Mouse (Mus musculus) liver, embryonic 11.5 days (tissue): Measurements from ENCODE around the gene Zbtb38. TPM values are rescaled to one million over a fixed set of nuclear protein-coding genes. Genes with fewer than 3 reads are reported as not detected.
"Not testable (repeated sequence)": the region's sequence is repeated elsewhere in the genome, so short reads cannot be mapped to it uniquely, and the experiment has no call there.

Experiments used
- ATAC-seq: fragments of 200-750 bp; cut with Nextera tagmentation; replicated peaks from 2 replicates; pipeline ENCODE4 v1.8.0; 2017; ENCODE audit warnings: moderate number of reproducible peaks, mild to moderate bottlenecking, moderate TSS enrichment, moderate library complexity; ENCODE audit not compliant: low FRiP score
- DNase-seq: peaks from one replicate; pipeline ENCODE4 v3.0.0-alpha.2; 2017; ENCODE audit warnings: low spot score
- H3K27ac ChIP-seq: fragments of 300-500 bp; sonication (generic); 2 replicates; pipeline ENCODE4 v1.5.1; 2014; ENCODE audit warnings: mild to moderate bottlenecking, low read depth, low read length, control low read depth
- H3K27me3 ChIP-seq: fragments of 300-500 bp; sonication (generic); replicated peaks from 2 replicates; pipeline ENCODE4 v1.6.1; 2014; ENCODE audit warnings: low read length, mixed read lengths; ENCODE audit not compliant: control insufficient read depth, insufficient read depth
- H3K36me3 ChIP-seq: fragments of 300-500 bp; sonication (generic); 2 replicates; pipeline ENCODE4 v1.6.1; 2014; ENCODE audit warnings: mild to moderate bottlenecking, low read length, moderate library complexity, mixed read lengths; ENCODE audit not compliant: control insufficient read depth, insufficient read depth
- H3K4me1 ChIP-seq: fragments of 300-500 bp; sonication (generic); replicated peaks from 2 replicates; pipeline ENCODE4 v1.6.1; 2014; ENCODE audit warnings: low read length, mixed read lengths; ENCODE audit not compliant: control insufficient read depth, insufficient read depth
- H3K4me2 ChIP-seq: fragments of 300-500 bp; sonication (generic); 2 replicates; pipeline ENCODE4 v1.6.1; 2014; ENCODE audit warnings: mild to moderate bottlenecking, control low read depth, moderate library complexity
- H3K4me3 ChIP-seq: fragments of 300-500 bp; sonication (generic); 2 replicates; pipeline ENCODE4 v1.5.1; 2014; ENCODE audit warnings: low read depth, low read length, control low read depth
- H3K9ac ChIP-seq: fragments of 300-500 bp; sonication (generic); 2 replicates; pipeline ENCODE4 v1.6.1; 2014; ENCODE audit warnings: low read depth, low read length, control low read depth
- H3K9me3 ChIP-seq: fragments of 300-500 bp; sonication (generic); 2 replicates; pipeline ENCODE4 v1.6.1; 2016; ENCODE audit warnings: low read length, inconsistent platforms, mixed read lengths; ENCODE audit not compliant: control insufficient read depth
- WGBS: fragments of 180-500 bp; shearing (Covaris S2); extraction: QIAGEN DNeasy Blood & Tissue Kit; methylation state at CpG from one replicate; pipeline ENCODE4 v1.1.7; 2014; 5-methylcytosine and 5-hydroxymethylcytosine counted together
- polyA plus RNA-seq: library from polyadenylated mRNA; unstranded; fragments of >200 nt; fragmentation: Nextera tagmentation; extraction: Ambion mirVana; gene quantifications from 2 replicates; pipeline ENCODE4 v1.2.1, GENCODE M21; 2014

Zbtb38 gene
- polyA plus RNA-seq, 1 experiment from 2014 or later: 10.1 TPM

- WGBS: 82% methylated on average over 21 of the region's 21 CpGs
- no peaks in the 10 kb centered on the region for H3K9me3 ChIP-seq
- H3K4me2 ChIP-seq: no peak overlapping the region
- no peak overlapping the region for H3K4me3 ChIP-seq
- ATAC-seq (no peak), DNase-seq (no peak)
- H3K36me3 ChIP-seq: peaks cover 12% of the 10 kb centered on the region
- H3K9ac ChIP-seq: no peak overlapping the region
- H3K4me1 ChIP-seq: no peaks in the 10 kb centered on the region
- H3K27me3 ChIP-seq: no peaks in the 10 kb centered on the region
- H3K27ac ChIP-seq: no peak overlapping the region
Observed at GRCm38 (mm10) chr9:96688194-96688875, 64.3 kb downstream of the Zbtb38 start.

DNA sequence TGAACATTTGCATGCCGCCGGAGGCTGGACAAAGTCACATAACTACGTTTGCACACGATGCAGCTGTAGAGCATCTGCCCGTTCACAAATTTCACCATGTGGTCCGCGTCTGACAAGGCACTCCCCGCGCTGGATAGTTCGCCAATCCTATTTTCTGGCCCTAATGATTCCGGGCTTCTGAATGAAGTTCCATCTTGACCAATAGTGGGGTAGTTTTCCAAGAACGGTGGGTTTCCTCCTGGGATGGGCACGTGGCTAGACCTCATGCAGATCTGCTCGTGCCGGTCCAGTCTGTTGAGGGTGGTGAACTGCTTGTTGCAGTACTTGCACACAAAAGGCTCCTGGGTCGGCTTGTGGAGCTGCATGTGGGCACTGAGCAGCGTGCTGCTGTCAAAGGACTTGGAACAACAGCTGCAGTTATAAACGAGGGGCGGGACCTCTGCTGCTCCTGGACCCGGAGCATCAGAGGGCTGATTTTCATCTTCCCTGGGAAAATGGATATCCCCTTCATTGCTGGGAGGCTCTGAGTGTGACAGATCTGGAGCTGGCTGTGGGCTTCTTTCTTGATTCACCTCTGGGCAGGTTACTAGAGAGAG, 64.9 kb downstream of the Zbtb38 start:
- Histone ChIP-seq H3K4me3 (no peak overlapping the region), H3K4me1 (no peaks in the 10 kb centered on the region)
- 92% methylated on average over 20 of the region's 20 CpGs for WGBS

DNA sequence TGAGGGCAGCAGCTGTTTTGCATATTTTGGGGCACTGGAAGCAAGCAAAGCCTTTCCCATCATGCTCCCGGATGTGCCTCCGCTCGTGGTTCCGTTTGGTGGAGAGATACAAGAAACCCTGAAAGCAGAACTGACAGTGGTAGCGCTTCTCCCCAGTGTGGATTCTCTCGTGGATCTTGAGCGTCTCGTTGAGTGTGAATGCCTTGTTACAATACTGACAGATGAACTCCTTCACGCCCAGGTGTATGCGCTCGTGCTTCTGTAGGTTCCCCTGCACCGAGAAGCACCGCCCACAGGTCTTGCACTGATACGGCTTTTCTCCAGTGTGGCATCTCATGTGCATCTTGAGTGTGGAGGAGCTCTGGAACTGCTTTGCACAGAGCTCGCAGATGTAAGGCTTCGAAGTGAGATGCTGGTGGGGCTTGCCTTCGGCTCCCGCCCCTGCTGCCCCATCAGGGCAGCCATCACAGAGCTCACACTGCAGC, 67.0 kb downstream of the Zbtb38 start:
- WGBS: 90% methylated on average over 18 of the region's 18 CpGs
- Histone ChIP-seq H3K9ac (no peak overlapping the region), H3K4me3 (no peak overlapping the region), H3K4me1 (no peaks in the 10 kb centered on the region), H3K4me2 (no peak overlapping the region), H3K27ac (no peak overlapping the region), H3K36me3 (peaks cover 12% of the 10 kb centered on the region), H3K27me3 (no peaks in the 10 kb centered on the region), H3K9me3 (no peaks in the 10 kb centered on the region)
- no peak for DNase-seq
- no peak for ATAC-seq

More for the DNA sequence above, 64.9 kb downstream of the Zbtb38 start:
- no peak overlapping the region for H3K27ac ChIP-seq
- H3K9me3 ChIP-seq: no peaks in the 10 kb centered on the region
- DNase-seq: no peak
- no peak overlapping the region for H3K4me2 ChIP-seq
- no peak overlapping the region for H3K9ac ChIP-seq
- no peaks in the 10 kb centered on the region for H3K27me3 ChIP-seq
- H3K36me3 ChIP-seq: peaks cover 12% of the 10 kb centered on the region
- ATAC-seq: no peak

DNA sequence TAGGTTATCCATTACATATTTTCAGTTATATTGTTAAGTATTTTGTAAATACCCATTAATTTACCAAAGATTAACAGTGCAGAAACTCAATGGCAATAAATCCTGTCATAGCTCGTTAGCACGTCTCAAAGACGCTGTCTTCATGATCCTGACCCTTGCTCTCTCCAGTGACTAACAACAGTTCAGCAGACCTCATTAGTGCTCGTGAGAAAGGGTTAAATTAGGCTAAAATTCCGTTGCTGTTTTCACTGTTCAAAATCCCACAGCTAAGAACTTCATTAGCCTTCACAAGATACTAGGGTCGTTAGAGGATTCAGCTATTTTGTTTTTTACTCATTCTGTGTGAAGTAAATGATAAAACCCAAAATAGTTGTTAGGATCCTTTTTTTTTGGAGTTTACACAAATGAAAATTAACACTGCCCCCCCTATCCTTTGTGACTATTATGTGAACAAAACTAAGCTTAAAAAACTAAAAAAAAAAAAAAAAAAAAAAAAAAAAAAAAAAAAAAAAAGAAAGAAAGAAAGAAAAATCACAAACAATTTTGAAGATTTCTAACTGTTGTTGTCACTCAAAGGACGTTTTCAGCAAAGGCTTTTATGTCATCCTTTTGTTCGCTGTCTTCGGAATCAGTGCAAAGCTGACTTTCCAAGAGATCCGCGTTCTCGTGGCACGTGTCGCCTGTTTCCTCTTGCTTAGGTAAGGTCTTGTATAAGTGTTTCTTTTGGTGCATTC, 67.6 kb downstream of the Zbtb38 start:
- Histone ChIP-seq H3K9me3 (no peaks in the 10 kb centered on the region), H3K27ac (no peak overlapping the region), H3K4me1 (no peaks in the 10 kb centered on the region), H3K36me3 (peaks cover 12% of the 10 kb centered on the region), H3K27me3 (no peaks in the 10 kb centered on the region), H3K9ac (no peak overlapping the region), H3K4me3 (no peak overlapping the region), H3K4me2 (no peak overlapping the region)
- DNase-seq (no peak), ATAC-seq (no peak)
- 88% methylated on average over 14 of the region's 14 CpGs for WGBS

DNA sequence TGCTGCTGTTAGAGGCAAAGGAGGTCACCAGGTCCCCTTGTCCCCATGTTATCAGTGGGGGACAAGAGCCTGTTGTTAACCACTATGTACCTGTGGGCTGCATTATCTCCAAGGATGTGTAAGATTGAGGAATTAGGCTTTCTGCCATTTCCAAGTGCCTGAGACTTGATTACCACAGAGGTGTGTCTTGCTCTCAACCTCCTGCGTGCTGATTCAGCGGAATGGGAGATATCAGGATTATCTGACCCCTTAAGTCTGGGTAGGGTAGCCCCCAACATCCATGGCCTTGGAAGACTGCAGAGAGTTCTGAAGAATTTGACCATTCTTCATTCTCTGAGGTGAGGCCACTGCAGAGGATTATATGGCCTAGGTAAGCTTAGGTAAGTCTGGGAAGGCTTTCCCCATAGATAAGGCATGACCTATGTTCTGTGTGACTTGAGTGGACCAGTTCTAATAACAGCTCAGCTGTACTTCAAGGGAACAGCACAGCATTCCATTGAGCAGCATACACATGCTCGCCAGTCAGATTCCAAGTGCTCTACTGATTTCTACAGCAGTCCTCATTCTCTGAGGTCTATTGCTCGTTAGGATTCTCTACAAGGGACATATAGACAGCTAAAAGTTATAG, 68.4 kb downstream of the Zbtb38 start:
- Histone ChIP-seq H3K4me1 (no peaks in the 10 kb centered on the region), H3K4me2 (no peak overlapping the region), H3K4me3 (no peak overlapping the region), H3K27me3 (no peaks in the 10 kb centered on the region), H3K27ac (no peak overlapping the region), H3K36me3 (peaks cover 12% of the 10 kb centered on the region), H3K9ac (no peak overlapping the region), H3K9me3 (no peaks in the 10 kb centered on the region)
- no peak for ATAC-seq
- WGBS: 85% methylated on average over 4 of the region's 4 CpGs
- DNase-seq: no peak

DNA sequence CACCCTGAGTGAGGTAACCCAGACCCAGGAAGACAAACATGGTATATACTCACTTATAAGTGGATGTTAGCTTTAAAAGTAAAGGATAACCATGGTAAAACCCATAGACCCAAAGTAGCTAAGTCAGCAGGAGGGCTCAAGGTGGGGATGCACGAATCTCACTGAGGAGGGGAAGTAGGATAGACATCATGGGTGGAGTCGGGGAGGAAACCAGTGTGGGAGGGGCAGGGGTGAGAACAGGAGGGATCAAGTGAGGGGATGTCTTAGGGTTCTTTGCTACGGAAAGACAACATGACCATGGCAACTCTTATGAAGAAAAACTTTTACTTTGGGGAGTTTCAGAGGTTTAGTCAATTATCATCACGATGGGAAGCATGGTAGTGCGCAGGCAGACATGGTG, 74.0 kb downstream of the Zbtb38 start:
- Histone ChIP-seq H3K9me3 (no peaks in the 10 kb centered on the region), H3K27ac (no peak overlapping the region), H3K36me3 (no peaks in the 10 kb centered on the region), H3K27me3 (no peaks in the 10 kb centered on the region), H3K4me1 (no peaks in the 10 kb centered on the region), H3K4me2 (no peak overlapping the region), H3K4me3 (no peak overlapping the region), H3K9ac (no peak overlapping the region)
- ATAC-seq: no peak
- 65% methylated on average over 5 of the region's 5 CpGs for WGBS
- no peak for DNase-seq

DNA sequence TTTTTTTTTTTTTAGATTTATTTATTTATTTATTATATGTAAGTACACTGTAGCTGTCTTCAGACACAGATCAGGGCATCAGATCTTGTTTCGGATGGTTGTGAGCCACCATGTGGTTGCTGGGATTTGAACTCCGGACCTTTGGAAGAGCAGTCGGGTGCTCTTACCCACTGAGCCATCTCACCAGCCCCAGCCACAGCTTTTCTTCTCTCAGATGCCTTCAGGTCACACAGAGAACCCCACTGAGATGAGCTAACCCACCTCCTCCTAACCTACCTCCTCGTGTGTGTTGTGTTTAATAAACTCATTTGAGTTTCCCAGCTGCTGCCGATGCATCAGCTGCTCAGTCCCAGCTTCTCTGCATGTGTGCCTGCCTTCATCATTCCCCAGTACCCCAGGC, 74.9 kb downstream of the Zbtb38 start:
- DNase-seq, H3K27ac ChIP-seq, H3K36me3 ChIP-seq, H3K9ac ChIP-seq, H3K9me3 ChIP-seq, H3K4me3 ChIP-seq, H3K27me3 ChIP-seq, H3K4me1 ChIP-seq, ATAC-seq, H3K4me2 ChIP-seq: not testable (repeated sequence)
- WGBS: 77% methylated on average over 5 of the region's 5 CpGs

- Histone ChIP-seq H3K36me3 (no peaks in the 10 kb centered on the region), H3K27ac (no peak overlapping the region), H3K4me2 (no peak overlapping the region), H3K9ac (no peak overlapping the region), H3K9me3 (no peaks in the 10 kb centered on the region), H3K4me3 (no peak overlapping the region), H3K4me1 (no peaks in the 10 kb centered on the region), H3K27me3 (no peaks in the 10 kb centered on the region)
- DNase-seq: no peak
- WGBS: 88% methylated on average over 10 of the region's 10 CpGs
- no peak for ATAC-seq
Observed at GRCm38 (mm10) chr9:96676671-96677070, 76.0 kb downstream of the Zbtb38 start.
